Comparison of ENCODE assay signal across 8 mouse cellular contexts in the genomic region with DNA sequence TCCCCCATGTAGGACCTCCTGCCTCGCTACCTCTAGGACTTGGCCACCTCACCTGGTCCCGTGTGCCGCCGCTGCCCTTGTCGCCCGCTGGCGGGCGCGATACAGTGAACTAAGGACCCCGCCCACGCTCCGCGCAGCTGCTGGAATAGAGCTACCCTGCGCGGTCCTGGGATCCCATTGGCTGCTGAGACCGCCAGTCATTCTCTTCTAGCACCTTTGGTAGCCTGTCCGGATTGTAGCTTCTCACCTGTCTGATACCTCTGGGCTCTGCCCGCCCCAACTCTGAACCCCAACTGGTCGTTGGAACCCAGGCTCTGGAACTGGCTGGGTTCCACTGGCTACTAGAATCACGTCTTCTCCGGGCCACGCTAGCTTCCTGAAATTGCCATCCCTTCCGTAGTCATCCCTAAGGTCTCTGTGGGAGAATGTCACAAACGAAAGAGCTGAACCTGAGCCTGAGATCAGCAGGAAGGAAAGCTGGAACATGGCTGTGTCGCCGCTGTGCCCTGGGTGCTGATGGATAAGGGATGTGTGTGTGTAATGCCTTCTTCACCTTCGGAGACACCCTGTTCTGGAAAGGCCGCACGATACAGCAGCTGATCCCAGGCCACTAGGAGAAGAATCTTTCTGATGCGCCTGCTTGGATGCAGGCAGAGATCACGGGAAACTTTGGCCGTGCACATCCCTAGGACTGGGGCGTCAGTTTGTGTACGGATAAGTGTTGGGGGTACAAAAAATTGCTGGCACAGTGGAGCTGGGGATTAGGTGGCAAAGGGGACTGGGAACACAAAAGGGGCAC. TPM values are rescaled to one million over a fixed set of nuclear protein-coding genes. Genes with fewer than 3 reads are reported as not detected.
A peak's percentile ranks its signal among the peaks of the same experiment; 100 is the strongest.
DNase-seq lines count a peak whose midpoint lies in the region; ATAC-seq and TF ChIP-seq lines count a peak whose summit lies in the region.

No protein-coding gene starts in this region.

- H3K27ac ChIP-seq in forebrain, embryonic 11.5 days (ENCODE audit: low read depth, low read length), result peak overlapping the region; percentile 18; the same call in 1 of the 2 replicates
- H3K27ac ChIP-seq in liver, embryonic 16.5 days (ENCODE audit: low read length), result no peak overlapping the region
- peak overlapping the region; percentile 96 for H3K27ac ChIP-seq in olfactory bulb, adult 2 months (ENCODE audit: insufficient read depth, low read depth, low read length)

- WGBS in forebrain, embryonic 11.5 days, result 3% methylated on average over 34 of the region's 34 CpGs
- 4% methylated on average over 34 of the region's 34 CpGs for WGBS in liver, embryonic 16.5 days (ENCODE audit: insufficient replicate concordance)
- under 1% methylated on average over 34 of the region's 34 CpGs for WGBS in olfactory bulb, adult 2 months

- H3K4me2 ChIP-seq in forebrain, embryonic 11.5 days (ENCODE audit: low read depth, low read length, severe bottlenecking), result peak overlapping the region; percentile 83
- peak overlapping the region; percentile 84 for H3K4me2 ChIP-seq in liver, embryonic 16.5 days (ENCODE audit: low read depth, low read length)

- peaks cover 14% of the 10 kb centered on the region for H3K27me3 ChIP-seq in forebrain, embryonic 11.5 days (ENCODE audit: control insufficient read depth, insufficient read depth, low read length)
- peaks cover 34% of the 10 kb centered on the region for H3K27me3 ChIP-seq in liver, embryonic 16.5 days (ENCODE audit: control insufficient read depth, insufficient read depth, low read depth, low read length)

- peak overlapping the region; percentile 65 for H3K9ac ChIP-seq in forebrain, embryonic 11.5 days (ENCODE audit: low read length)
- peak overlapping the region; percentile 62 for H3K9ac ChIP-seq in liver, embryonic 16.5 days (ENCODE audit: low read depth, low read length)

- peak overlapping the region; percentile 42 for H3K4me3 ChIP-seq in forebrain, embryonic 11.5 days (ENCODE audit: low read depth, low read length)
- peak overlapping the region; percentile 66 for H3K4me3 ChIP-seq in liver, embryonic 16.5 days (ENCODE audit: low read depth, low read length)
- peak overlapping the region; percentile 61 for H3K4me3 ChIP-seq in olfactory bulb, adult 2 months (ENCODE audit: insufficient read depth, low read depth, low read length)

- ATAC-seq in forebrain, embryonic 11.5 days (replicated peaks; ENCODE audit: low FRiP score), result peak; percentile 66
- peak; percentile 55 for ATAC-seq in liver, embryonic 16.5 days (ENCODE audit: low read depth)

- TF ChIP-seq POLR2A in olfactory bulb, adult 2 months (IDR thresholded peaks at IDR 0.05; ENCODE audit: insufficient read depth, low read depth, low read length), result no peak; the same call in none of the 2 replicates

- peaks cover 8% of the 10 kb centered on the region; the same call in 1 of the 2 replicates for H3K4me1 ChIP-seq in forebrain, embryonic 11.5 days (replicated peaks; ENCODE audit: control insufficient read depth, insufficient read depth, low read length)
- peaks cover 25% of the 10 kb centered on the region for H3K4me1 ChIP-seq in liver, embryonic 16.5 days (ENCODE audit: control insufficient read depth, low read depth, low read length)
- peaks cover 31% of the 10 kb centered on the region for H3K4me1 ChIP-seq in olfactory bulb, adult 2 months (ENCODE audit: control insufficient read depth, insufficient read depth, low read length)

- H3K36me3 ChIP-seq in forebrain, embryonic 11.5 days (ENCODE audit: control insufficient read depth, insufficient read depth, low read length), result no peaks in the 10 kb centered on the region
- H3K36me3 ChIP-seq in liver, embryonic 16.5 days (ENCODE audit: control insufficient read depth, insufficient read depth), result no peaks in the 10 kb centered on the region

- no peaks in the 10 kb centered on the region for H3K9me3 ChIP-seq in forebrain, embryonic 11.5 days (ENCODE audit: control insufficient read depth, low read length)
- H3K9me3 ChIP-seq in liver, embryonic 16.5 days (replicated peaks; ENCODE audit: control insufficient read depth, low read length), result no peaks in the 10 kb centered on the region

- peak; percentile 89 for DNase-seq in CD4-positive helper T cell, adult 2 months (ENCODE audit: low read depth, low spot score)
- peak; percentile 69 for DNase-seq in brain, embryonic 18.5 days (ENCODE audit: low read depth, low spot score)
- DNase-seq in forebrain, embryonic 11.5 days (ENCODE audit: low spot score), result peak; percentile 76
- peak; percentile 81 to 83 for DNase-seq in heart, postnatal 10 days
- peak; percentile 88 for DNase-seq in layer of hippocampus, adult 11-12 months (ENCODE audit: low spot score)
- DNase-seq in testis, postnatal 14 days (ENCODE audit: low spot score), result peak; percentile 84

- intact Hi-C loops in heart, postnatal 10 days (cut with DNase I), result no loop called here

- no peak for TF ChIP-seq CTCF in olfactory bulb, adult 2 months (IDR thresholded peaks at IDR 0.05; ENCODE audit: insufficient read depth, low read depth, low read length)

RNA-seq across cellular contexts. Expression of gene Sfxn3, which starts 0.6 kb away (rescaled TPM):
- 15.4 and 18.7 TPM in 2 replicates for polyA plus RNA-seq in forebrain, embryonic 11.5 days (2014; fragmentation: Nextera tagmentation; extraction: Ambion mirVana)
- total RNA-seq in heart, postnatal 10 days (2021), result 10 to 100 TPM; 21.8 to 23.9 TPM
- 2.9 and 3.5 TPM in 2 replicates for polyA plus RNA-seq in liver, embryonic 16.5 days (2015; fragmentation: Nextera tagmentation; extraction: Ambion mirVana)
- polyA plus RNA-seq in olfactory bulb, adult 2 months (2012; ENCODE audit: insufficient read depth, insufficient read length, low replicate concordance, missing spikeins), result not detected in 2 replicates

RNA-seq across cellular contexts. Expression of gene Pdzd7, which starts 1.2 kb away (rescaled TPM):
- polyA plus RNA-seq in forebrain, embryonic 11.5 days (2014; fragmentation: Nextera tagmentation; extraction: Ambion mirVana), result 0.61 and 0.63 TPM in 2 replicates
- total RNA-seq in heart, postnatal 10 days (2021), result under 1 TPM in 1 of 2 experiments, not detected in 1; 0.22 TPM
- polyA plus RNA-seq in liver, embryonic 16.5 days (2015; fragmentation: Nextera tagmentation; extraction: Ambion mirVana), result not detected in 2 replicates
- not detected in 2 replicates for polyA plus RNA-seq in olfactory bulb, adult 2 months (2012; ENCODE audit: insufficient read depth, insufficient read length, low replicate concordance, missing spikeins)

RNA-seq across cellular contexts. Expression of gene Kazald1, which starts 28.3 kb away (rescaled TPM):
- polyA plus RNA-seq in forebrain, embryonic 11.5 days (2014; fragmentation: Nextera tagmentation; extraction: Ambion mirVana), result 0.20 and 0.31 TPM in 2 replicates
- 1 to 10 TPM; 7.4 to 9.1 TPM for total RNA-seq in heart, postnatal 10 days (2021)
- polyA plus RNA-seq in liver, embryonic 16.5 days (2015; fragmentation: Nextera tagmentation; extraction: Ambion mirVana), result 0.18 and 0.35 TPM in 2 replicates
- polyA plus RNA-seq in olfactory bulb, adult 2 months (2012; ENCODE audit: insufficient read depth, insufficient read length, low replicate concordance, missing spikeins), result not detected in 2 replicates

RNA-seq across cellular contexts. Expression of gene Lzts2, which starts 32.5 kb away (rescaled TPM):
- 52.7 and 56.9 TPM in 2 replicates for polyA plus RNA-seq in forebrain, embryonic 11.5 days (2014; fragmentation: Nextera tagmentation; extraction: Ambion mirVana)
- 10 to 100 TPM; 60.9 to 77.8 TPM for total RNA-seq in heart, postnatal 10 days (2021)
- 4.6 and 4.7 TPM in 2 replicates for polyA plus RNA-seq in liver, embryonic 16.5 days (2015; fragmentation: Nextera tagmentation; extraction: Ambion mirVana)
- polyA plus RNA-seq in olfactory bulb, adult 2 months (2012; ENCODE audit: insufficient read depth, insufficient read length, low replicate concordance, missing spikeins), result not detected in 2 replicates

RNA-seq across cellular contexts. Expression of gene Mrpl43, which starts 40.5 kb away (rescaled TPM):
- 71.4 and 78.1 TPM in 2 replicates for polyA plus RNA-seq in forebrain, embryonic 11.5 days (2014; fragmentation: Nextera tagmentation; extraction: Ambion mirVana)
- 10 to 100 TPM; 49.1 to 51.6 TPM for total RNA-seq in heart, postnatal 10 days (2021)
- polyA plus RNA-seq in liver, embryonic 16.5 days (2015; fragmentation: Nextera tagmentation; extraction: Ambion mirVana), result 27.0 and 29.0 TPM in 2 replicates
- not detected in 2 replicates for polyA plus RNA-seq in olfactory bulb, adult 2 months (2012; ENCODE audit: insufficient read depth, insufficient read length, low replicate concordance, missing spikeins)
